Mouse (Mus musculus): Measurements from ENCODE around the gene Herc4.

The Herc4 gene

GRCm38 (mm10) chr10:63352111-63352510 lies 108.5 kb downstream of the Herc4 start:
- DNase-seq (ENCODE audit: low spot score in 2 of 2), result no peak

- DNase-seq (ENCODE audit: low spot score in 2 of 2), result no peak
Observed at GRCm38 (mm10) chr10:63360502-63360901, 116.9 kb downstream of the Herc4 start.

GRCm38 (mm10) chr10:63365918-63366455 lies 122.4 kb downstream of the Herc4 start:
- no peak for DNase-seq (ENCODE audit: low spot score in 2 of 2)

- no peak for DNase-seq (ENCODE audit: low spot score in 2 of 2)
Observed at GRCm38 (mm10) chr10:63367386-63367785, 123.8 kb downstream of the Herc4 start.
